8 mouse cellular contexts compared by ENCODE assay signal in the genomic region with DNA sequence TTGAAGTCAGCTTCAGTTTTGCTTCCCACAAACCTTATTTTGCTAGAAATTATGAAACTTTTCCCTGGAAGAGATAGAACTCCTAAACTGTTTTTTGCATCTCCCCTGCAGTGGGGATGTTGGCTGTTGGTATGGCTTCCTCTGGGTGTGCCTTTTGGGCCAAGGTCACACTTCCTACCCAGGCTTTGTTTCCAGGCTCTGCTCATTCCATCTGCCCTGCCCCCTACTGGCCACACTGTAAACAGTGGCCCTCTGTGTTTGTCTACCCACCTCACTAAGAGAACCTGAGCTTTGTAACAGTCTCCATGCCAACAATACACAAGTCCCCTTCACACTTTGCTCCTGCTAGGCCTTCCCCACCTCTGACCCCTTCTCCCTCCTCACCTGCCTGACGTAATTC. TPM values are rescaled to one million over a fixed set of nuclear protein-coding genes. Genes with fewer than 3 reads are reported as not detected.
DNase-seq lines count a peak whose midpoint lies in the region; ATAC-seq and TF ChIP-seq lines count a peak whose summit lies in the region.

No protein-coding gene starts in this region.

- 63% methylated on average over 1 of the region's 1 CpGs for WGBS in liver, embryonic 15.5 days (ENCODE audit: insufficient replicate concordance)

- H3K36me3 ChIP-seq in liver, embryonic 15.5 days (replicated peaks) = no peaks in the 10 kb centered on the region

- peaks cover 19% of the 10 kb centered on the region for H3K4me1 ChIP-seq in liver, embryonic 15.5 days (replicated peaks)

- H3K27me3 ChIP-seq in Patski = no peaks in the 10 kb centered on the region
- no peaks in the 10 kb centered on the region for H3K27me3 ChIP-seq in liver, embryonic 15.5 days

- no peak overlapping the region for H3K4me3 ChIP-seq in liver, embryonic 15.5 days (replicated peaks)

- ATAC-seq in Patski = no peak
- peak; percentile 18; the same call in 1 of the 2 replicates for ATAC-seq in liver, embryonic 15.5 days (ENCODE audit: insufficient read depth)

- no peaks in the 10 kb centered on the region for H3K9me3 ChIP-seq in liver, embryonic 15.5 days (replicated peaks)

- peak; percentile 27 to 41 for DNase-seq in left cerebral cortex, adult 18-20 months (ENCODE audit: low spot score in 2 of 2)
- DNase-seq in left cerebral cortex, adult 11 months (ENCODE audit: low spot score) = no peak
- no peak for DNase-seq in Patski (ENCODE audit: low read depth, low spot score)
- peak; percentile 51 for DNase-seq in embryo, embryonic 10.5 days (ENCODE audit: low spot score)
- peak; percentile 3 for DNase-seq in hindlimb bud, embryonic 11.5 days (ENCODE audit: extremely low spot score, low read depth, low spot score)
- peak; percentile 47 to 49 for DNase-seq in spleen, postnatal 36 days (ENCODE audit: low spot score in 2 of 2)
- DNase-seq in right cerebral cortex, postnatal 36 days (ENCODE audit: low spot score in 2 of 2) = no peak

- POLR2A ChIA-PET in Patski (lab: Charles Lee) = no interaction called here

- no peak overlapping the region for H3K27ac ChIP-seq in liver, embryonic 15.5 days (replicated peaks)

- peak; percentile 71 for TF ChIP-seq CTCF in Patski (IDR thresholded peaks at IDR 0.05)

- CTCF ChIA-PET in Patski (lab: Charles Lee) = interaction anchor here (0.9 to 1.4 kb wide), 4 partner anchors 9 to 45 kb away, joined by 3 to 4 read pairs (median 3); no protein-coding TSS in a partner anchor

- H3K4me2 ChIP-seq in liver, embryonic 15.5 days = no peak overlapping the region

- H3K9ac ChIP-seq in liver, embryonic 15.5 days = no peak overlapping the region

- in situ Hi-C loops in Patski (cut with MboI; ENCODE audit: low pct_unique_long_range_greater_than_20kb) = no loop called here

RNA-seq across cellular contexts. Expression of a gene that starts 44.8 kb away (rescaled TPM):
- total RNA-seq in left cerebral cortex, adult 18-20 months (2021) = 1 to 10 TPM; 3.5 to 4.6 TPM
- 0.54 TPM for polyA plus RNA-seq in Patski (2021)
- 0.08 and 0.12 TPM in 2 replicates for polyA plus RNA-seq in liver, embryonic 15.5 days (2015; fragmentation: Nextera tagmentation; extraction: Ambion mirVana)

Comparison
In these comparisons a context has a peak if more than half of its experiments do, and no peak if none do; other contexts are left out.
1. DNase-seq: peak in left cerebral cortex, adult 18-20 months (2 of 2), embryo, embryonic 10.5 days (single experiment), hindlimb bud, embryonic 11.5 days (single experiment) and spleen, postnatal 36 days (2 of 2); none in left cerebral cortex, adult 11 months (single experiment), Patski (single experiment) and right cerebral cortex, postnatal 36 days (0 of 2).